Mouse (Mus musculus): ENCODE data around the gene Ly6g6c. TPM values are rescaled to one million over a fixed set of nuclear protein-coding genes. Genes with fewer than 3 reads are reported as not detected.

Gene Ly6g6c
- polyA plus RNA-seq, 1 experiment from 2014 or later: not detected

GRCm38 (mm10) chr17:35063466-35063865 lies 1.7 kb upstream of the Ly6g6c start:
- Histone ChIP-seq H3K36me3 (peaks cover 30% of the 10 kb centered on the region), H3K27ac (no peak overlapping the region), H3K9ac (no peak overlapping the region), H3K27me3 (peaks cover 22% of the 10 kb centered on the region), H3K4me2 (no peak overlapping the region), H3K4me1 (peaks cover 52% of the 10 kb centered on the region), H3K4me3 (replicated peaks) (no peak overlapping the region), H3K9me3 (replicated peaks) (no peaks in the 10 kb centered on the region)
- ATAC-seq (replicated peaks; ENCODE audit: low FRiP score): no peak
- 85% methylated on average over 3 of the region's 3 CpGs for WGBS

DNA sequence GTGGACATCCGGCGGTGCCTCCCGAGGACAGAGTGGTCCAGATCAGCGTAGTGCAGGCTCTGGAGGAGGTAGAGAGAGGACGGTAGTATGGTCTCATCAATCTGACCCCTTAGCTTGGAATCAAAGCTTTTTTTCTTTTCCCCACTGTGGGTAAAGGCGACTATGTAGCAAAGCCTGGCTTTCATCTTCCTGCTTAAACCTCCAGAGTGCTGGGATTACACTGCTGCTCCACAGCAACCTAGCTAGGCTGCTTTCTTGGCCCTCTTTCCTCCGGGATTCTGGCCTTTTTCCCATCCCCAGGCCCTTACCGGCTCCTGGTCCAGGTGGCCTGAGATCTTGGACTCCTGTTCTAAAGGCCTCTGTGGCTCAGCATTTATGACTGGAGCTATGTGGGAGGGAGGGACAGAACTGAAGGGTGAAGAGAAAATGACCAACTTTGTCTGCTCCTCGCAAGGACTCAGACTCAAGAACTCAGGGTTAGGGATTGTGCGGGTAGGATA lies 760 bp upstream of the Ly6g6c start:
- H3K4me3 ChIP-seq (replicated peaks): peak overlapping the region; percentile 37
- peaks cover 22% of the 10 kb centered on the region for H3K27me3 ChIP-seq
- ATAC-seq (replicated peaks; ENCODE audit: low FRiP score): no peak
- no peaks in the 10 kb centered on the region for H3K9me3 ChIP-seq (replicated peaks)
- H3K4me1 ChIP-seq: peaks cover 48% of the 10 kb centered on the region
- no peak overlapping the region for H3K9ac ChIP-seq
- H3K4me2 ChIP-seq: peak overlapping the region; percentile 76
- H3K36me3 ChIP-seq: peaks cover 30% of the 10 kb centered on the region
- WGBS: 33% methylated on average over 10 of the region's 10 CpGs
- H3K27ac ChIP-seq: peak overlapping the region; percentile 78

DNA sequence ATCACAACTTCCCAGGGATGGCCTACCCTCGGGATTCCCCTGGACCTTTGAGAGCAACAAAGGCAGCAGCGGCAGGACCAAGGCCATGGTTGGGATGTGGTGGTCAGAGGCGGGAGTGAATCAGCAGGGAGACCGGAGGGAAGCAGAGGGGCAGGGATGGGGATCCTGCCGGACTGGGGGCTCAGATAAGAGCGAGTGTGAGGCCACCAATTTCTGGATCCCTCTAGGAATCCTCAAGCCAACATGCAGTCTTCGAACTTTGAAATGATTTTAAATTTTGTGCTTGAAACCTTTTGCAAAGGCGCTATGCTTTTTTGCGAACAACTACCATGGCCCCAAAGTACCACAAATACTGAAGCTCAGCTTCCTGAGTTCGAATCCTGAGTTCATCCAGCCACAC lies 896 bp downstream of the Ly6g6c start, which contains the start of gene Mpig6b:
Gene Mpig6b, minus strand, starts transcription at position 101 of the 400 bp plus-strand sequence.
- no peak for ATAC-seq (replicated peaks; ENCODE audit: low FRiP score)
- WGBS: 51% methylated on average over 10 of the region's 10 CpGs

GRCm38 (mm10) chr17:35068213-35068914 lies 3.2 kb downstream of the Ly6g6c start:
- Histone ChIP-seq H3K27ac (no peak overlapping the region), H3K4me1 (peaks cover 38% of the 10 kb centered on the region), H3K27me3 (peaks cover 22% of the 10 kb centered on the region), H3K9ac (no peak overlapping the region), H3K9me3 (replicated peaks) (no peaks in the 10 kb centered on the region), H3K36me3 (peaks cover 2% of the 10 kb centered on the region), H3K4me3 (replicated peaks) (no peak overlapping the region), H3K4me2 (no peak overlapping the region)
- 77% methylated on average over 17 of the region's 17 CpGs for WGBS
- no peak for ATAC-seq (replicated peaks; ENCODE audit: low FRiP score)

More for the DNA sequence above, 896 bp downstream of the Ly6g6c start, which contains the start of gene Mpig6b:
- peak within 1 kb of the TSS; percentile 76 for H3K4me2 ChIP-seq
- no peaks in the 10 kb centered on the region for H3K9me3 ChIP-seq (replicated peaks)
- peak within 1 kb of the TSS; percentile 40 for H3K9ac ChIP-seq
- peaks cover 22% of the 10 kb centered on the region for H3K27me3 ChIP-seq
- H3K36me3 ChIP-seq: peaks cover 25% of the 10 kb centered on the region
- peak within 1 kb of the TSS; percentile 37 for H3K4me3 ChIP-seq (replicated peaks)
- H3K27ac ChIP-seq: peak within 1 kb of the TSS; percentile 78
- peaks cover 38% of the 10 kb centered on the region for H3K4me1 ChIP-seq

GRCm38 (mm10) chr17:35070556-35071229 lies 5.5 kb downstream of the Ly6g6c start:
- WGBS: 64% methylated on average over 6 of the region's 6 CpGs
- H3K27ac ChIP-seq: no peak overlapping the region
- ATAC-seq (replicated peaks; ENCODE audit: low FRiP score): no peak

GRCm38 (mm10) chr17:35071454-35071853 lies 6.3 kb downstream of the Ly6g6c start:
- Histone ChIP-seq H3K9ac (no peak overlapping the region), H3K36me3 (no peaks in the 10 kb centered on the region), H3K27me3 (peaks cover 12% of the 10 kb centered on the region), H3K9me3 (replicated peaks) (no peaks in the 10 kb centered on the region), H3K4me1 (peaks cover 18% of the 10 kb centered on the region), H3K27ac (no peak overlapping the region), H3K4me3 (replicated peaks) (no peak overlapping the region), H3K4me2 (no peak overlapping the region)
- no peak for ATAC-seq (replicated peaks; ENCODE audit: low FRiP score)
- 48% methylated on average over 9 of the region's 9 CpGs for WGBS

More at GRCm38 (mm10) chr17:35070556-35071229, 5.5 kb downstream of the Ly6g6c start:
- Histone ChIP-seq H3K4me2 (no peak overlapping the region), H3K4me3 (replicated peaks) (no peak overlapping the region), H3K9me3 (replicated peaks) (no peaks in the 10 kb centered on the region), H3K9ac (no peak overlapping the region), H3K27me3 (peaks cover 19% of the 10 kb centered on the region), H3K4me1 (peaks cover 19% of the 10 kb centered on the region), H3K36me3 (no peaks in the 10 kb centered on the region)

DNA sequence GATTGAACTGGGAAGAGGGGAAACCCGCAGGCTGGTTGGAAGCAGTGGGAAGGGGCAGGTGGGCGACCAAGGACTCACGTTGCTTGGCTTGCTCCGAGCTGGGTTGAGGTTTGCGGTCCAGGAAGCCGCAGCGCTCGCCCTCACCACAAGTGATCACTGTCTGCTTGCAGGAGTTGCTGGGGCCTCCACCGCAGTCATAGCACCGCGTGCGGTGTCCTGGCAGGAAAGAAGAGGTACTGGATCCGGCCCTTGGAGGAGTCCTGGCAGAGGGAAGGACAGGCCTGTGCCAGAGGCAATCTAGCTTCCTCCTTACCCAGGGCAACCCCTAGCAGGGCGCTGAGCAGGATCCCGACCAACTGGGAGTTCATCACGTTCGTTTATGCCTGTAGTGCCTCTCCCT lies 8.9 kb downstream of the Ly6g6c start:
- no peak for ATAC-seq (replicated peaks; ENCODE audit: low FRiP score)
- H3K4me2 ChIP-seq: no peak overlapping the region
- H3K4me3 ChIP-seq (replicated peaks): no peak overlapping the region
- H3K9ac ChIP-seq: no peak overlapping the region
- H3K27me3 ChIP-seq: no peaks in the 10 kb centered on the region
- H3K4me1 ChIP-seq: peaks cover 38% of the 10 kb centered on the region
- H3K9me3 ChIP-seq (replicated peaks): no peaks in the 10 kb centered on the region
- H3K36me3 ChIP-seq: no peaks in the 10 kb centered on the region
- no peak overlapping the region for H3K27ac ChIP-seq
- WGBS: 37% methylated on average over 17 of the region's 17 CpGs

- H3K4me3 ChIP-seq (replicated peaks): peak within 1 kb of the TSS; percentile 41
Observed at GRCm38 (mm10) chr17:35076507-35077176, 11.5 kb downstream of the Ly6g6c start, which contains the start of gene Ly6g6e. TSS of gene Ly6g6e (plus strand) at chr17:35076902.

DNA sequence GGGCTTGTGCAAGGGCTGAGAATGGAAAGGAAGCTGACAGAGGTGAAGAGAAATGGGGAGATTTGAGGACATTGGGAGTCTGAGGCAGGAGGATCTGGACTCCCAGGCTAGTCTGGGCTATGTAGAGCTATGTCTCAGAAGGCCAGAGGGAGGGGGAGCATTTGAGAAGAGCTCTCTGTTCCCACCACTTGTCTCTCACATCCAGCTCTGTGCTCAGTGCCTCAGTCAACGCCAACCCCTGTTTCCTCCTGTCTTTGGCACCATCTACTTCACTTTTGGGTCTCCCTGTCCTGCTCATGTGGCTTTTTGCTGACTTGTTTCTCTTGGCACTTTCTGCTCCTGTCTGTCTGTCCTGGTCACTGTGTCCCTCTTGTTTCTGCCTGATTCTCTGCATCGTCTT lies 12.1 kb downstream of the Ly6g6c start:
- Histone ChIP-seq H3K36me3 (no peaks in the 10 kb centered on the region), H3K4me2 (peak overlapping the region; percentile 66), H3K27ac (peak overlapping the region; percentile 79), H3K4me1 (peaks cover 29% of the 10 kb centered on the region), H3K4me3 (replicated peaks) (peak overlapping the region; percentile 41), H3K9me3 (replicated peaks) (no peaks in the 10 kb centered on the region), H3K27me3 (no peaks in the 10 kb centered on the region), H3K9ac (peak overlapping the region; percentile 51)
- 0 out of 2 replicates have a peak, but pooled peaks have one; percentile 35 for ATAC-seq (replicated peaks; ENCODE audit: low FRiP score)
- 7% methylated on average over 2 of the region's 2 CpGs for WGBS

More at GRCm38 (mm10) chr17:35076507-35077176, 11.5 kb downstream of the Ly6g6c start, which contains the start of gene Ly6g6e:
- ATAC-seq (replicated peaks; ENCODE audit: low FRiP score): no peak
- peak within 1 kb of the TSS; percentile 79 for H3K27ac ChIP-seq
- no peaks in the 10 kb centered on the region for H3K36me3 ChIP-seq
- no peaks in the 10 kb centered on the region for H3K9me3 ChIP-seq (replicated peaks)
- H3K27me3 ChIP-seq: no peaks in the 10 kb centered on the region
- 32% methylated on average over 10 of the region's 10 CpGs for WGBS
- peak within 1 kb of the TSS; percentile 66 for H3K4me2 ChIP-seq
- peaks cover 34% of the 10 kb centered on the region for H3K4me1 ChIP-seq
- H3K9ac ChIP-seq: peak within 1 kb of the TSS; percentile 51

DNA sequence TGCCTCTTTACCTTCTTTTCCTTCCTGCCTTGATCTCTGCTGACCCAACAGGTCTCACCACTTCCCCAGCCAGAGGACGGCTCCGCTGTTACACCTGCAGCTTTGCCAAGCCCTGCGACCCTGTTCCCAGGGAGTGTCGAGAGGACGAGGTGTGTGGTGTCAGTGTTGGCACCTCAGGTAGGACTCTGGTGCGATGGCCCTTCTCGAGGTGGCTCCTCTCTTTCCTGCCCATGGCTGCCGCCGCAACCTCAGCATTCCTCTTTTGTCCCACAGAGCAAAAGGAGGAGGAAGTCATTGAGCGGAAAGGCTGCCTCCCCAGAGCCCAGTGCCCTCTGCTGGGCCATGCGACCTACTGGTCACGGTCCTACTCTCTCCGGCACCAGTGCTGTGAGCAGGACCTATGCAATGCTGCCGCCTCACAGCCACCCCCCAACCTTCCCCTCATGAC lies 12.6 kb downstream of the Ly6g6c start, which contains the start of gene Ly6g6d:
Gene Ly6g6d, minus strand, starts transcription at position 280 of the 448 bp plus-strand sequence.
- WGBS: 3% methylated on average over 14 of the region's 14 CpGs
- peak; percentile 72 for ATAC-seq (replicated peaks; ENCODE audit: low FRiP score)
- Histone ChIP-seq H3K27me3 (no peaks in the 10 kb centered on the region), H3K4me2 (peak within 1 kb of the TSS; percentile 66), H3K9me3 (replicated peaks) (no peaks in the 10 kb centered on the region), H3K4me3 (replicated peaks) (peak within 1 kb of the TSS; percentile 41), H3K27ac (peak within 1 kb of the TSS; percentile 79), H3K4me1 (peaks cover 29% of the 10 kb centered on the region), H3K9ac (peak within 1 kb of the TSS; percentile 51), H3K36me3 (no peaks in the 10 kb centered on the region)

DNA sequence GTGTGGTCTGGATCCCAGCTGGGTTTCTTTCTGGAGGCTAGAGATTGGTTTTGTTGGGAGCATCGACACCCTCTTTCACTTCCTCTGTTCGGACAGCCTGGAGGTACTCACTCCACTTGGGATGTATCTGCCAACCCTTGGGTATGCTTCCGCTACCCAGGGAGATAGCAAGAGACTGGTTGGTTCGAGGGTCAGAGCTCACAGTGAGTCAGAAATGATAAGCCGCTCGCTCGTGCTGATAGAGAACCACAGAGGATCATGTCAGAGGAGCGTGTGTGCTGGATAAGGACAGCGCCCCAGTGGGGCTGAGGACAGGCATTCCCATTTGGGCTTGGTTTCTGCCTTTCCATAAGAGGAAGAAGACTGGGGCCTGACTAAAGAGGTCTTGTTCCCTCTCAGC lies 14.6 kb downstream of the Ly6g6c start:
- Histone ChIP-seq H3K4me2 (no peak overlapping the region), H3K9ac (no peak overlapping the region), H3K4me3 (replicated peaks) (no peak overlapping the region), H3K27me3 (no peaks in the 10 kb centered on the region), H3K36me3 (no peaks in the 10 kb centered on the region), H3K4me1 (peaks cover 26% of the 10 kb centered on the region), H3K27ac (no peak overlapping the region), H3K9me3 (replicated peaks) (no peaks in the 10 kb centered on the region)
- ATAC-seq (replicated peaks; ENCODE audit: low FRiP score): 0 out of 2 replicates have a peak, but pooled peaks have one; percentile 22
- WGBS: 73% methylated on average over 9 of the region's 9 CpGs
